Mouse (Mus musculus) large intestine, adult 2 months (tissue): ENCODE measurements at regions not wholly inside any gene's neighbourhood (a gene's known extent, or its start where the extent isn't known, plus 50 kb on each side); places are given as distances from the start of the nearest gene placed in this dataset.

Experiments
- DNase-seq: peaks from one replicate; pipeline ENCODE4 v3.0.0-alpha.2; 2012; ENCODE audit warnings: low read depth, low spot score
- WGBS: fragments of 180-500 bp; shearing (Covaris S2); methylation state at CpG from one replicate; pipeline ENCODE4 v1.1.7; 2018; 5-methylcytosine and 5-hydroxymethylcytosine counted together

DNA sequence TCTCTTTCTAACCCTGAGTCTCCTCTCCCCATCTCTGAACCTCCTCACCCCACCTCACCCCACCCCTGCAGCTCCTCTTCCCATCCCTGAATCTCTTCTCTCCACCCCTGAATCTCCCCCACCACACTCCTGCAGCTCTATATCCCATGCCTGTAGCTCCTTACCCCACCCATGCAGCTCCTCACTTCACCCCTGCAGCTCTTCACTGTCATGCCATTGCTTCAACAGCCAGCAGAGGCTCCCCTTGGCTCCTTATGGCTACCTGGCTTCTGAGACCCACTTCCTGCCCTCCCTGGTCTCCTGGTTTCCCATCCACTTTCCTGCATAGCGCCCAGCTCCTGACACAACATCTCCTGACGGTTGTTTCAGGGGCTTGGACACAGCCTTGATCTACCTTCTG lies 71.0 kb upstream of the Twist2 start:
- DNase-seq: no peak
- 73% methylated on average over 2 of the region's 2 CpGs for WGBS

GRCm38 (mm10) chr1:91731703-91732102 lies 69.6 kb upstream of the Twist2 start:
- DNase-seq: no peak
- WGBS: 33% methylated on average over 13 of the region's 13 CpGs

- 69% methylated on average over 12 of the region's 12 CpGs for WGBS
- no peak for DNase-seq
Measured at GRCm38 (mm10) chr1:91732461-91732861, 68.8 kb upstream of the Twist2 start.

DNA sequence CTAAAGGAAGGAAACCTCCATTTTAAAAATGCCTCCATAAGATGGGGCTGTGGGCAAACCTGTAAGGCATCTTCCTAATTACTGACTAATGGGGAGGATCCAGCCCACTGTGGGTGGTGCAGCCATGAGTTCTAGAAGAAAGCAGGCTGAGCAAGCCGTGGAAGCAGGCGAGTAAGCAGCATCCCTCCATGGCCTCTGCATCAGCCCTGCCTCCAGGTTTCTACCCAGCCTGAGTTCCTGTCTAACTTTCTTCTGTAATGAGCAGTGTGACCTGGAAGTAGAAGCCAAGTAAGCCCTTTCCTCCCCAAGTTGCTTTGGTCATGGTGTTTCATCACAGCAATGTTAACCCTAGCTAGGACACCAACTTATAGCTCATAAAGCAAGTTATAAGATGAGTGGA lies 66.5 kb upstream of the Twist2 start:
- 87% methylated on average over 2 of the region's 2 CpGs for WGBS

DNA sequence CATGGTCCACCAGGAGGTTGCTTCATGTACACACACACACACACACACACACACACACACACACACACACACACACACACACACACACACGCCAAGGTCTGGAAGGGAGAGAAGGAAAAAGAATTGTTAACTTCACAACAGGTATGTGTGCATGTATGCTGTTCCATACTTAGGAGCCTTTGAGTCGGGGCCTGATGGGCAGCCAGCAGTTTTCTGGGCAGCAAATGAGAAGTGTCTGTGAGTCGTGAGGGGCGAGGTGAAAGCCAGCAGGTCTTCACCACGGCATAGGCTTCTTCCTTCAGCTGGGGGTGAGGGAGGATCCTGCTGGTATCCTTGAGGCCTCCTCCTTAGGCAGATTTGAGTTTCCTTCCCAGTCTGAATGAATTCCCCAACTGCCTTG lies 65.8 kb upstream of the Twist2 start:
- WGBS: 62% methylated on average over 5 of the region's 5 CpGs

More for the DNA sequence above, 66.5 kb upstream of the Twist2 start:
- no peak for DNase-seq

GRCm38 (mm10) chr1:91740661-91741060 lies 60.6 kb upstream of the Twist2 start:
- DNase-seq: no peak
- 85% methylated on average over 8 of the region's 8 CpGs for WGBS

More for the DNA sequence above, 65.8 kb upstream of the Twist2 start:
- no peak for DNase-seq

- DNase-seq: no peak
- 91% methylated on average over 7 of the region's 7 CpGs for WGBS
Measured at GRCm38 (mm10) chr1:91742031-91742430, 59.2 kb upstream of the Twist2 start.

DNA sequence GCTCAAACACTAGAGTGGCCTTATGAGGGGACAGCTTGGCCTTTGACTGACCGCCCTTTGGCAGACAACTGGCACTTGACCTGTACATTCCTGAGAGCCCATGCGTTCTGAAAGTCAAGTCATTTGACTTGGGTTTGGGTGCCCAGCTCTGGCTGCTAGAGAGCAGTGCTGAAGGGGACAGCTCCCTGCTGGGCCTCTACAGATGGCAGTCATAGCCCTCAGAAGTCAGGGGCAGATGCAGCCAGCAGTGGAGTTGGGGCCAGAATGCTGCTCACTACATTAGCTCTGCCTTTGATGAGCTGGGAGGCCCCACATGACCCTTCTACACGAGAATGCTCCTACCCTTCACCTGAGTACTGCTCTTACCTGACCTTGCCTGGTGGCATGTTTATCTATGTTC lies 58.3 kb upstream of the Twist2 start:
- no peak for DNase-seq
- WGBS: 36% methylated on average over 3 of the region's 3 CpGs

DNA sequence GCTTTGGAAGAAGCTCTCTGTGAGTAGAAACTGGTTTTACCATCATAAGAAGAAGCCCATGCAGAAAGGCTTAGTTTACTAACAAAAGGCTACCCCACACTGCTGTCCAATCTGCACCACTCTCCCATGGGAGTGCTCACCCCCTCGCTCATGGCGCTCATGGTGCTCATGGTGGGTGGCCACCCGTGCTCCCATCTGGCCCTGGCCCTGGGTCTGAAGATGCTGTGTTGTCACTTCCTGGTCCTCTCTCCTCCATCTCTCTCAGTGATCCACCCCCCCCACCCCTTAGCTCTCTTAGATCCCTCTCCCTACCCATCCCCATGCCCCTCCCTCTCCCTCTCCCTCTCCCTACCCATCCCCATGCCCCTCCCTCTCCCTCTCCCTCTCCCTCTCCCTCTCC lies 57.2 kb upstream of the Twist2 start:
- no peak for DNase-seq
- 94% methylated on average over 3 of the region's 3 CpGs for WGBS

DNA sequence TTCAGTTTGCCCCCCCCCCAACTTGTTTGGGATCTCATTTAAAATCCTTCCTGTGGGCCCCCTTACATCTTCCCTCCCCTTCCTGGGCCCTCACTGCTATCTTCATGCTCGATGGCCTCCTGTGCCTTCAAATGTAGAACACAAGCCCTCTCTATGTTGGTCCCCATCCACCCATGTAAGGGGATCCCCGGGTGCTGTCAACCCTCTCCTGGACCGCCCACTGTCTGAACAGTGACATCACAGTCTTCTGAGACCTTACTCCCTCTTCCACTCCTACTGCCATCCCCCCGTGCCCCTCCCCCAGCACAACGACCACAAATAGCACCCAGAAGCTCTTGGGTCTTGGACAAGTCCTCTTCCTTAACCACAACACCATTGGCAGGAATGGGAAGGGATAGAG lies 56.6 kb upstream of the Twist2 start:
- WGBS: 77% methylated on average over 5 of the region's 5 CpGs
- no peak for DNase-seq

DNA sequence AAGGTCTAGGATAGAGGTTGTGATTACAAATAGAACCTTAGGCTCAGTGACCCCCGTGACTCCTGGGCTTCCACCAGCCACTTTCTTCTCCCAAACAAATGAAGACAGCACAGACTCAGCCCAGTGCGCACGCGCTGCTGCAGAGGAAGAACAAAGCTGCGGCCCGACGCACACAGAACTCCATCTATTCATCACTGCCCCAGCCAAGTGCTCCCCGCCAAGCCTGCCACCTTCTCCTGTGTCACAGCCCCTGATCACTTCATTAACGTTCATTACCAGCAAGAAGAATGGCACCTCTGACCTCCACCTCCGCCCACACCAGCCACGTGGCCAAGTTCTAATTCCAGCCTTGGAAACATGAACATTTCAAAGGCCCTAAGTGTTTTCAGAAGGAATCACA lies 53.7 kb upstream of the Twist2 start:
- WGBS: 55% methylated on average over 11 of the region's 11 CpGs
- DNase-seq: no peak
